Mouse (Mus musculus) liver, embryonic 14.5 days (tissue): ENCODE measurements around the gene Tango2.

ENCODE experiments used
- CTCF ChIP-seq: IDR thresholded peaks from 2 replicates; pipeline ENCODE4 v1.5.1; 2016; ENCODE audit warnings: antibody characterized with exemption, low read depth, control low read depth
- EP300 ChIP-seq: IDR thresholded peaks from 2 replicates; pipeline ENCODE4 v1.6.1; 2016; ENCODE audit warnings: antibody characterized with exemption, low read depth

DNA sequence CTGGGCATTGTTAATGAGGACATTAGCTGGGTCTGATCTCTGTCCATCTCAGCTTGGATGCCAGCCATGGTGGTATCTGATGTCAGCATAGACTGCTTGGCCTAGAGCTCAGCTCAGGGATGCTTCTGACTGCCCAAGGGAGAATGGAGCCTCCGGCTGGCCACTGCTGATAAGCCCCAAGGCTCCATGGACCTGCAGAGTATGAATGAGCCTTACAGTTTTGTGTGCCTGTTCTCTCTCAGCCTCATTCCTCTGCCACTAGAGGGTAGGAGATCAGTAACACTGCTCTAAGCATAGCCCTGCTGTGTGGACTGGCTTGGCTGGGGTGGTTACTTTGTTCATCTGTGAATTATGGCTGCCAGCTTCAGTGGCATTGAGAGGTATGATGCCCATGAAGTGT, 5.2 kb upstream of the Tango2 start:
- TF ChIP-seq EP300: peak; percentile 83
- TF ChIP-seq CTCF: peak; percentile 80
